Mouse (Mus musculus) heart, embryonic 16.5 days (tissue): Measurements from ENCODE around the gene Pacsin2. TPM values are rescaled to one million over a fixed set of nuclear protein-coding genes. Genes with fewer than 3 reads are reported as not detected.
"Not testable (repeated sequence)": the region's sequence is repeated elsewhere in the genome, so short reads cannot be mapped to it uniquely, and the experiment has no call there.

Source experiments
- ATAC-seq: fragments of 200-750 bp; cut with Nextera tagmentation; replicated peaks from 2 replicates; pipeline ENCODE4 v1.8.0; 2017; ENCODE audit warnings: moderate number of reproducible peaks; ENCODE audit not compliant: insufficient read depth, low FRiP score; ENCODE audit errors: extremely low read depth
- H3K27ac ChIP-seq: fragments of 300-500 bp; sonication (generic); 2 replicates; pipeline ENCODE4 v1.5.1; 2014; ENCODE audit warnings: mild to moderate bottlenecking, low read length, control low read depth, moderate library complexity
- H3K27me3 ChIP-seq: fragments of 300-500 bp; sonication (generic); 2 replicates; pipeline ENCODE4 v1.6.1; 2014; ENCODE audit warnings: low read length, mixed read lengths; ENCODE audit not compliant: control insufficient read depth, insufficient read depth
- H3K36me3 ChIP-seq: fragments of 300-500 bp; sonication (generic); 2 replicates; pipeline ENCODE4 v1.6.1; 2014; ENCODE audit not compliant: control insufficient read depth, insufficient read depth
- H3K4me1 ChIP-seq: fragments of 300-500 bp; sonication (generic); 2 replicates; pipeline ENCODE4 v1.6.1; 2014; ENCODE audit warnings: low read length, mixed read lengths; ENCODE audit not compliant: control insufficient read depth, insufficient read depth
- H3K4me2 ChIP-seq: fragments of 300-500 bp; sonication (generic); 2 replicates; pipeline ENCODE4 v1.6.1; 2014; ENCODE audit warnings: low read depth, mild to moderate bottlenecking, control low read depth, low read length
- H3K4me3 ChIP-seq: fragments of 300-500 bp; sonication (generic); 2 replicates; pipeline ENCODE4 v1.5.1; 2014; ENCODE audit warnings: mild to moderate bottlenecking, control low read depth, low read length
- H3K9ac ChIP-seq: fragments of 300-500 bp; sonication (generic); 2 replicates; pipeline ENCODE4 v1.6.1; 2014; ENCODE audit warnings: low read length, control low read depth
- H3K9me3 ChIP-seq: fragments of 300-500 bp; sonication (generic); replicated peaks from 2 replicates; pipeline ENCODE4 v1.6.1; 2016; ENCODE audit warnings: low read length; ENCODE audit not compliant: control insufficient read depth
- WGBS: fragments of 180-500 bp; shearing (Covaris S2); extraction: QIAGEN DNeasy Blood & Tissue Kit; methylation state at CpG from one replicate; pipeline ENCODE4 v1.1.7; 2014; 5-methylcytosine and 5-hydroxymethylcytosine counted together
- polyA plus RNA-seq: library from polyadenylated mRNA; unstranded; fragments of >200 nt; fragmentation: Nextera tagmentation; extraction: Ambion mirVana; gene quantifications from 2 replicates; pipeline ENCODE4 v1.2.1, GENCODE M21; 2015

Gene Pacsin2
- polyA plus RNA-seq, 1 experiment from 2014 or later, result 73.3 TPM

DNA sequence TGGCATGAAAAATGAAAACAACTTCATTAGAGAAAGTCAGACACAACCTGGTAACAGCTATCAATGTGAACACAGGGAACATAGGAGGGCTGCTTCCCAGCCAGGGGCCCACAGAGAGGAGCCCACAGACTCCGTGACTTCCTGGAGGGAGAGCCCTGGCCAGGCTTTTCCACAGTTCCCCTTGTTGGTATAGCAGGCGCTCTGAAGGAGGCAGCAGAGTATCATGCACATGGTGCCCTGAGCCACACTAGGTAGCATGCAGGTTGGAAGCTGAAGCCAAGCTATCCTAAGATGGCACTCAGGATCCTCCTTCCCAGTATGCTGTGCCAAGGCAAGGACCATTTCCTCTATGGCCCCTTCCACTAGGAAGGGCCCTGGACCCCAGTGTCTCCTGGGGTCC is 80.8 kb downstream of the Pacsin2 start:
- H3K4me2 ChIP-seq, result no peak overlapping the region
- no peaks in the 10 kb centered on the region for H3K27me3 ChIP-seq
- no peaks in the 10 kb centered on the region for H3K9me3 ChIP-seq
- H3K4me3 ChIP-seq, result no peak overlapping the region
- H3K4me1 ChIP-seq, result peaks cover 2% of the 10 kb centered on the region; the same call in 1 of the 2 replicates
- H3K9ac ChIP-seq, result no peak overlapping the region
- WGBS, result 73% methylated on average over 2 of the region's 2 CpGs
- H3K36me3 ChIP-seq, result peaks cover 52% of the 10 kb centered on the region
- ATAC-seq, result peak; percentile 61
- peak overlapping the region; percentile 36 for H3K27ac ChIP-seq

DNA sequence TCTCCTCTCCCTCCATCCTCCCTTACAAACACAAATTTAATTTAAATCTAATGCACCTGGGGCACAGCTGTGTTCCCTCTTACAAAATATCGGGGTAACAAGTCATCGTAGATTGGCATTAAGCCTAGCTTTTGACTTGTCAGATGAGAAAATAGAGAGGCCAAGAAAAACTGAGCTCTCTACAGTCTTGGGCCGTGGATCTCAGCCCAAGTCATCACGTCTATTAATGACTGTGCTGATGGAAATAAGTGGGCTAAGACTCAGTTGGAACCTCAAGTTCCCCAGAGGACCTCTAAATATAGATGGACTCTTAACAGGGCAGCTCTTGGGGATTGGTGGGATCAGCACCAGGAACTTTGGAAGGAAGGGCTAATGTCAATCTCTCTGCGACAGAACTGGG is 81.3 kb downstream of the Pacsin2 start:
- peaks cover 2% of the 10 kb centered on the region; the same call in 1 of the 2 replicates for H3K4me1 ChIP-seq
- no peaks in the 10 kb centered on the region for H3K27me3 ChIP-seq
- ATAC-seq, result 0 out of 2 replicates have a peak, but pooled peaks have one; percentile 52
- no peak overlapping the region for H3K4me2 ChIP-seq
- H3K9me3 ChIP-seq, result no peaks in the 10 kb centered on the region
- H3K27ac ChIP-seq, result no peak overlapping the region; the same call in 1 of the 2 replicates
- peaks cover 52% of the 10 kb centered on the region for H3K36me3 ChIP-seq
- H3K9ac ChIP-seq, result no peak overlapping the region
- no peak overlapping the region for H3K4me3 ChIP-seq
- WGBS, result 62% methylated on average over 5 of the region's 5 CpGs

DNA sequence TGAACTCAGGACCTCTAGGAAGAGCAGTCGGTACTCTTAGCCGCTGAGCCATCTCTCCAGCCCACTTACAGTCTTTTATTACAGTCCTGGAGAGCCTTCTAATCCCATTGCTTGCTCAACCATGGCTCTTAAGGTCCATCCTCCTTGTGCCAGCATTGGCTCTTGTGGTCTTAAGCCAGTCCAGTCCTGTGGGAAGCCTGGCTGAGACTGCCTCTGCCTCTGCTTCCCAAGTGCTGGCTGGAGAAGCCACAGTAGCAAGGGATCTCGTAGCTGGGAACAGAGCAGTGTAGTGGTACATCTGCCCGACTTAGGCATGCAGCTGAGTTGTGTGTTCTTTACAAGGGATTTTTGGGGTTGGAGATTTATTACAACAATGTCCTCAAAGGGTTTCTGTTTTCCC is 81.9 kb downstream of the Pacsin2 start:
- H3K9me3 ChIP-seq, result no peaks in the 10 kb centered on the region
- no peak overlapping the region for H3K4me2 ChIP-seq
- no peaks in the 10 kb centered on the region for H3K27me3 ChIP-seq
- ATAC-seq, result no peak
- no peak overlapping the region for H3K9ac ChIP-seq
- peaks cover 48% of the 10 kb centered on the region for H3K36me3 ChIP-seq
- peaks cover 2% of the 10 kb centered on the region; the same call in 1 of the 2 replicates for H3K4me1 ChIP-seq
- no peak overlapping the region for H3K27ac ChIP-seq
- no peak overlapping the region for H3K4me3 ChIP-seq
- 92% methylated on average over 4 of the region's 4 CpGs for WGBS

DNA sequence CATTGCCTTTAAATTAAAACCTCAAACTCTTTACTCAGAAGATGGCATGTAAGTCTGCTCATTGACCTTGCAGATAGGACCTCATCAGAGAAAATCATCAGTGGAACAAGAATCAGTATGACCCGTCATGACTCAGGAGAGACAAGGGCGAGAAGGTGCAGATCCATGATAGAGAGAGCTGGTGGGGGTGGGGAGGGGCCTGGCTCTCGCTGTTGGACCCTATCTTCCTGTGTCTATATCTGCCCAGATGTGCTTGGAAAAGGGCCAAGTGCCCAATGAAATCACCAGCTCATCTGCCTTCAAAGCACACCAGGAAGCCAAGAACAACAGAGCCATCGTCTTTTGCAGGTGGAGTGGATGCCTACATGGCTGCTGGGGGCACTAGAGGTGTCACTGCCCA is 87.3 kb downstream of the Pacsin2 start:
- Histone ChIP-seq H3K9ac (no peak overlapping the region), H3K4me3 (no peak overlapping the region), H3K27me3 (no peaks in the 10 kb centered on the region), H3K27ac (no peak overlapping the region), H3K4me2 (no peak overlapping the region), H3K36me3 (peaks cover 24% of the 10 kb centered on the region), H3K4me1 (0 out of 2 replicates have a peak, but pooled peaks cover 6% of the 10 kb centered on the region), H3K9me3 (no peaks in the 10 kb centered on the region)
- WGBS, result 57% methylated on average over 4 of the region's 4 CpGs
- ATAC-seq, result no peak

DNA sequence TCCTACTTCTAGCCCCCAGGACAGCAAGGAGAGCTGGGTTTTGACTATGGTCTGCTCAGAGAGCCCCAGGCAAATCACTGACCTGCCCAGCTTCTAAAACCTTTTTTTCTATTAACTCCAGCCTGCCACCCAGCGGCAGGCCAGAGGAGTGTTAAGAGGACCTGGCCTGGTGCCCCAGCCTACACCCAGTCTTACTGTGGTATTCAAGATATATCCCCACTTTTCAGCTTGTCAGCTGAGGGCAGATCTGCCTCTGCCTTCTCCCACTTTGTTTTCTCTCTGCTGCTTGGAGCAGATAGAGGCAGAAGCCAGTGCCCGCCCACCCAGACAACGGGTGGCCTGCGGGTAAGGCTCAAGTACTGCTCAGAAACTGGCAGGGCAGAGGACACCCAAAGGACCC is 89.3 kb downstream of the Pacsin2 start:
- no peak overlapping the region for H3K4me3 ChIP-seq
- H3K4me2 ChIP-seq, result no peak overlapping the region
- H3K36me3 ChIP-seq, result peaks cover 19% of the 10 kb centered on the region
- 0 out of 2 replicates have a peak, but pooled peaks cover 6% of the 10 kb centered on the region for H3K4me1 ChIP-seq
- 49% methylated on average over 4 of the region's 4 CpGs for WGBS
- no peaks in the 10 kb centered on the region for H3K9me3 ChIP-seq
- no peak; the same call in 1 of the 2 replicates for ATAC-seq
- no peaks in the 10 kb centered on the region for H3K27me3 ChIP-seq
- H3K9ac ChIP-seq, result no peak overlapping the region
- no peak overlapping the region for H3K27ac ChIP-seq

DNA sequence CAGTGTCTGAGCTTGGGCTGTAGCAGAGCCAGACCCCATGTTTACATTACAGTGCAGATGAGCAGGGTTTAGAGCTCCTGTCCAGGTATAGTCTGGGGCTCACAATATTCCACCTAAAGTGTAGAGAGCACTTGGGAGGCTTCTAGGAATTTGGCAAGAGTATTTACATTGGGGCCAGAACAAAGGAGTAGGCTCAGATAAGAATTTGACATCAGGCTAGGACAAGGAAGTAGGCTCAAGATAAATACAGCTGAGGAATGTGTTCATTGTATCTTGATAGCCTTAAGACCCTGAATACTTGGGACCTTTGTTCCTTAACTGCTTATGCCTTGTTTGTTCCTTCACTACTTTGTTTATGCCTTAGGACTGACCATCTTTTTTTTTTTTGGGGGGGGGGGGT is 90.3 kb downstream of the Pacsin2 start:
- H3K4me1 ChIP-seq, result 0 out of 2 replicates have a peak, but pooled peaks cover 6% of the 10 kb centered on the region
- no peak overlapping the region for H3K4me2 ChIP-seq
- no peak overlapping the region for H3K9ac ChIP-seq
- no peaks in the 10 kb centered on the region for H3K27me3 ChIP-seq
- no peak overlapping the region for H3K27ac ChIP-seq
- H3K9me3 ChIP-seq, result no peaks in the 10 kb centered on the region
- no peak overlapping the region for H3K4me3 ChIP-seq
- ATAC-seq, result no peak
- H3K36me3 ChIP-seq, result peaks cover 15% of the 10 kb centered on the region

DNA sequence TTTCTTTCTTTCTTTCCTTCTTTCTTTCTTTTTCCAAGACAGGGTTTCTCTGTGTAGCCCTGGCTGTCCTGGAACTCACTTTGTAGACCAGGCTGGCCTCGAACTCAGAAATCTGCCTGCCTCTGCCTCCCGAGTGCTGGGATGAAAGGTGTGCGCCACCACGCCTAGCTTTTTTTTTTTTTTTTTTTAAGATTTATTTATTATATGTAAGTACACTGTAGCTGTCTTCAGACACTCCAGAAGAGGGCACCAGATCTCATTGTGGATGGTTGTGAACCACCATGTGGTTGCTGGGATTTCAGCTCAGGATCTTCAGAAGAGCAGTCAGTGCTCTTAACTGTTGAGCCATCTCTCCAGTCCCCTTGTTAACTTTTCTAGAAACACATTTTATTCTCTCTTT is 95.7 kb downstream of the Pacsin2 start:
- H3K27me3 ChIP-seq, ATAC-seq, H3K27ac ChIP-seq, H3K4me3 ChIP-seq, H3K4me2 ChIP-seq, H3K4me1 ChIP-seq, H3K36me3 ChIP-seq, H3K9me3 ChIP-seq, H3K9ac ChIP-seq: not testable (repeated sequence)
- 88% methylated on average over 4 of the region's 4 CpGs for WGBS

DNA sequence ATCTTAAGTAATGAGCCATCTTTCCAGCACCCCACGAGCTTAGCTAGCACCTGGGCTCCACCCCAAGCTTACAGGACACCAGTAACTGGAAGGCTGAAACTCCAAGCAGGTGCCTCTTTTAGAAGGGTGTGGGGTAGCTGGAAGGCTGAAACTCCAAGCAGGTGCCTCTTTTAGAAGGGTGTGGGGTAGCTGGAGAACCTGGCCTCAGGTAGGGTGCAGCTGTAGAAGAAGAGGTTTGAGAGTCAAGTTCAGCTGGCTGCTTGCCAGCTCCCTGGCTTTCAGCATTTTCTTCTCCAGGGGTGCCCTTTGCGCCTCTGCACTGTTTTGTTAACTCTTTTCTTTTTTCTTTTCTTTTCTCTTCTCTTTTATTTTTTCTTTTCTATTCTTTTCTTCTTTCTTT is 96.1 kb downstream of the Pacsin2 start:
- no peak overlapping the region for H3K4me2 ChIP-seq
- H3K9ac ChIP-seq, result no peak overlapping the region
- H3K9me3 ChIP-seq, result no peaks in the 10 kb centered on the region
- H3K36me3 ChIP-seq, result no peaks in the 10 kb centered on the region
- H3K27ac ChIP-seq, result no peak overlapping the region
- no peaks in the 10 kb centered on the region for H3K27me3 ChIP-seq
- no peak overlapping the region for H3K4me3 ChIP-seq
- no peak for ATAC-seq
- WGBS, result 88% methylated on average over 2 of the region's 2 CpGs
- peaks cover 5% of the 10 kb centered on the region for H3K4me1 ChIP-seq

DNA sequence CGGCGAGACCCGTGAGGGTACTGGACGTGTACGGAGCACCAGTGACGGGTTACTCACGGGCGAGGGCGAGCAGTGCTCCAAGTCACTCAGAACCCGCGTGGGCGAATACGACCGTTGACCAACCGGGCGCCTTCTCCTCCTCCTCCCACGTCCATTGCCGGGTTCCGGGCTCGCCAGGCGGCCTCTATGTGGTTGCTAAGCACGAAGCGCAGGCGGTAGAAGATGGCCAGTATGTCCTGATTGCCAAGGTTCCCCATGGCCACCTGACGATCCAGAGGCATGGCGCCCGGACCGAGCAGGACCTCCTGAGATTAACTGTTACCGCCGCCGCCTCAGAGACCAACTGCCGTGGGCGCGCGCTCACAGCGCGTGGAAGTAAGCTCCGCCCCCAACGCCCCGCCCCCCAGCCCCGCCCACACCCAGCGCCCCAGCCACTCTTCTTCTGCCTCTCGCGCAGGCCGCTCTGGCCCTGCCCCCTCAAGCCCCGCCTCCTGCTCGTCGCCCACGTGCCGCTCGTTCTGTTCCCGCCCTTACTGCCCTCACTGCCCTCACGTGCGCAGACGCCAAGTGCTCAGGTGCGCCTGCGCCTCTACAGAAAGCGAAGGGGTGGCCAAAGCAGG is 97.4 kb downstream of the Pacsin2 start:
- Histone ChIP-seq H3K4me3 (peak overlapping the region; percentile 50), H3K9me3 (no peaks in the 10 kb centered on the region), H3K4me1 (peaks cover 5% of the 10 kb centered on the region), H3K9ac (peak overlapping the region; percentile 43), H3K27ac (no peak overlapping the region), H3K27me3 (no peaks in the 10 kb centered on the region), H3K4me2 (peak overlapping the region; percentile 71), H3K36me3 (no peaks in the 10 kb centered on the region)
- 11% methylated on average over 55 of the region's 58 CpGs for WGBS
- ATAC-seq, result peak; percentile 82
